Mouse (Mus musculus): ENCODE measurements at regions not wholly inside any gene's neighbourhood (a gene's known extent, or its start where the extent isn't known, plus 50 kb on each side); places are given as distances from the start of the nearest gene placed in this dataset.

GRCm38 (mm10) chr8:128608876-128609275, 76.6 kb upstream of the Itgb1 start:
- TF ChIP-seq CTCF (IDR thresholded peaks at IDR 0.05; ENCODE audit: borderline replicate concordance, extremely low read depth, insufficient read depth, insufficient read length), result no peak
- no peak for TF ChIP-seq POLR2A (IDR thresholded peaks at IDR 0.05; ENCODE audit: borderline replicate concordance, extremely low read depth, insufficient read depth, insufficient read length, poor library complexity, severe bottlenecking)
